Mouse (Mus musculus): ENCODE measurements around the gene 9030025P20Rik.
"Not testable (repeated sequence)": the region's sequence is repeated elsewhere in the genome, so short reads cannot be mapped to it uniquely, and the experiment has no call there.

DNA sequence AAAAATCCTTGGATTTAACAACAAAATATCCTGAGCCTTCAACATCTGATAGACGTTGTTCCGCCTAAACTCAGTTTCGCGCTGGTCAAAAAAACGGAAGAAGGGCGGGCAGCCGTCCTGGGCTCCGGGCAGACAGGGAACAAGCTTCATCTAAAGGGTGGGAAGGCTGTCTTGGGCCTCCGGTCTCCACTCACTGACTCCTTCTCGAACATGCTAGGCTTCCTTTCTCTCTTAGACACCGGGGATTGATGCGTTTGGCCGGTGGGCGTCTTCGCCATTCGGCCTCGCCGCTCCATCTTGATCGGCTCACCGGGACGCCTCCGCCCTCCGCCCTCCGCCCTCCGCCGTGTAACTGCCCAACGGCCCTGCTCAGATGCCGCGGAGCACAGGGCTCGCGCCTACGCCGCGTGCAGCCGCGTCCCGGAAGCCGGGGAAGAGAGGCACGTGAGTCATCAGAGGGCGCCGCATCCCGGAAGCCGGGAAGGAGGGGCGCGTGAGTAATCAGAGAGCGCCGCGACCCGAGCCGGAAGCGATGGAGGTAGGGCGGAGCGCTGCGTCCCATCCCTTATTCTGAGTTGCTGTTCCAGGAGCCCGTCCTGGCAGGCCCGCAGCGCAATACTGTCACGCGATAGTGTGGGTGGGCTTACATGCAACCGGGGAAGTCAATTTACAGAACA lies at the start of gene 9030025P20Rik, which contains the start of gene Gm3417:
- TF ChIP-seq CTCF (IDR thresholded peaks at IDR 0.05; ENCODE audit: control insufficient read depth, insufficient read depth, insufficient read length); USF1 (IDR thresholded peaks at IDR 0.05; ENCODE audit: low read depth); CEBPB (IDR thresholded peaks at IDR 0.05; ENCODE audit: low read depth); MYOG (IDR thresholded peaks at IDR 0.05; ENCODE audit: control insufficient read depth, extremely low read depth, insufficient read length); MYOD1 (IDR thresholded peaks at IDR 0.05; ENCODE audit: control insufficient read depth, insufficient read length, low read depth); MAX (IDR thresholded peaks at IDR 0.05): not testable (repeated sequence)

Data from C2C12 (cell line).